Mouse (Mus musculus) layer of hippocampus, adult 11-12 months (tissue): ENCODE data around the gene Gm3417.
"Not testable (repeated sequence)": the region's sequence is repeated elsewhere in the genome, so short reads cannot be mapped to it uniquely, and the experiment has no call there.

ENCODE experiments used
- DNase-seq: peaks from one replicate; pipeline ENCODE4 v3.0.0; 2022; ENCODE audit warnings: low spot score

Gm3417 gene

DNA sequence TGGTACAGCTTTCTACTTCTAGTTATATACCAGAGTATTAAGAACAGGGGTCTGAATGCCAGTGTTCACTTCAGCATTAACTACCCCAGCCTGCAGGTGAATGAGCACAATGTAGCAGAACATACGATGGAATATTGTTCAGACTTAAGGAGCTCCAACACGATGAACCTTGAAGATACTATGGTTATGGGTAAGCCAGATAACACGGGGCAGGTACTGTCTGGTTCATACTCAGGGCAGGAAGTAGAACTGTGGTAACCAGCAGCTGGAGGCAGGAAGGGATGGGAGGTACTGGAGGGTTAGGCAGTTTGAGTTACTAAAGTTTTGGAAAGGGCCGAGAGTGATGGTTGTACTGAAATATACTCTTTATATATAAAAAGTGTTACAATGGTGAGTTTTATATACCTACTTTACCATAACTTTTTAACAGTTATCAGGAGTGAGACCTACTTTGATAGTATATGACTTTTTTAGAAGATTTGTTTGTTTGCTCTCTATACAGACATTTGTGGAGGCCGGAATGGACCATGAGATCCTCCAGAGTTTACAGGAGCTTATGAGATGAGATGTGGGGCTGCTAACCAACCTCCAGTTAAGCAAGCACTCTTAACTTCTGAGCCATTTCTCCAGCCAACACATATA, 19.8 kb downstream of the Gm3417 start:
- DNase-seq, result no peak

DNA sequence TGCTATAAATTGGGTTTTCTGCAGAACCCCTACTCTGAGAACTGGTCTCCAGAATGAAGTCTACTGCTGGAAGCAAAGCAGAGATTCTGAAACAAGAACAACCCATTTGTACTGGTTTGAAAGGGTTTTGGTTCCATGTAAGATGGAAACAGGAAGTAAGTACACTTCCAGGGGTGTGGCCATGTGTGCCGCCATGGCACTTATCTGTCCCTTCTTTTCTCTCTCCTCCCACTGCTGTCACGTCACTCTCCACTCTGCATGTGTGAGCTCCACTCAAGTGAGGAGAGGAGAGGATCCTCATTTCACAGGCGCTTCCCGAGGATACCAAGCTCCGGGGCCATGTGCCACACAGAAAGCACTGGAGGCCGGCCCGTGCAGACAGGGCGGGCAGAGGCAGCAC, 25.1 kb downstream of the Gm3417 start:
- DNase-seq, result no peak

DNA sequence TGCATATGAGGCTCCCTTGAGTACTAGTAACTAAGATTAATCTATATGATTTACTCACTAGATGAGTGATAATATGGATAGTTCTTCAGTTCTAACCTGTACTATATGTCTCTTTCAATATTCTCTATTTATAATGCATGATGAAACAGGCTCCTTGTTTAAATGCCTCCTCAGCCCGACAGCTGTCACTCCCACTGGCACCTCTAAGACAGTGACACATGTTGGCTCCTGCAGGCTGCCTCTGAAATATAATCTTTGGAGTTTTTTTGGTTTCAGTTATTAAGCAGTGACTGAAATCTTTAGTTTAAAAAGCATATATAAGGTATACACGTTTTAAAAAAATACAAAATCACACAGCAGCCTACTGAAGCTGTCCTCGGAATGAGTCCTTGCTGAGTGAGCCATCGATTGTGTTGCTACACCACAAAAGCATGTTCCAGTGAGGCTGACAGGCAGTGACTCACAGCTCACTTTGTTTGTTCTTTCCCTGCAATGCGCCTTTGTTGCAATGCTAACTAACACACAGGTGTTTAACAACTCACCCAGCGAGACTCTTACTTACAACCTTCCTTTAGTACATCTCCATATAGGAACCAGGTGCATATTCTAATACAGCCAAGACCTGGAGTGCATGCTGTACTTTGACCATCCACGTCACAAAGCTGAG, 29.3 kb downstream of the Gm3417 start:
- no peak for DNase-seq

DNA sequence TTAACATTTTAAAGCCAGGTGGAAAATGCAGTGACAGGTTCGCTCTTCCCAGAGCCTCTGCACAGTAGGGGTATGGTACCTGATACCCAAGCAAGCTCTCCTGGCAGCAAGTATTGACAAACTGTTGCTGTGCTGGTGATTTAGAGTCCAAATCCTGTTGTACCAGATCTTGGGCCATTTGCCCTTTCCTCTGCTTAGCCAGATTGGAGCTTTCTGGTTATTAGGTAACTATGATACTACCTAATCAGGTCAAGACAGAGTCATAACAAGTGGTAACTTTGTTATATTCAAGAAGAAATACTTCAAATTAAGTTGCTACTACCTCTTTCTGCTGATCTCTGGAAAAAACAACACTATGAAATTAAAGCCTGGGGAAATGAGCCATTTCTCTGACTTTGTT, 34.0 kb downstream of the Gm3417 start:
- DNase-seq, result no peak

DNA sequence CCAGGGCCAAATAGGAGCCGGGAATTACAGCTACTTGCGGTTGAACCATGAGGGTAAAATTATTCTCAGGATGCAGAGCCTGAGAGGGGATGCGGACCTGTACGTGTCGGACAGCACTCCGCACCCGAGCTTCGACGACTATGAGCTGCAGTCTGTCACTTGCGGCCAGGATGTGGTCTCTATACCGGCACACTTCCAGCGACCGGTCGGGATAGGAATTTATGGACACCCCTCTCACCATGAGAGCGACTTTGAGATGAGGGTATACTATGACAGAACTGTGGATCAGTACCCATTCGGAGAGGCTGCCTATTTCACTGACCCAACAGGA, 34.9 kb downstream of the Gm3417 start:
- no peak for DNase-seq

DNA sequence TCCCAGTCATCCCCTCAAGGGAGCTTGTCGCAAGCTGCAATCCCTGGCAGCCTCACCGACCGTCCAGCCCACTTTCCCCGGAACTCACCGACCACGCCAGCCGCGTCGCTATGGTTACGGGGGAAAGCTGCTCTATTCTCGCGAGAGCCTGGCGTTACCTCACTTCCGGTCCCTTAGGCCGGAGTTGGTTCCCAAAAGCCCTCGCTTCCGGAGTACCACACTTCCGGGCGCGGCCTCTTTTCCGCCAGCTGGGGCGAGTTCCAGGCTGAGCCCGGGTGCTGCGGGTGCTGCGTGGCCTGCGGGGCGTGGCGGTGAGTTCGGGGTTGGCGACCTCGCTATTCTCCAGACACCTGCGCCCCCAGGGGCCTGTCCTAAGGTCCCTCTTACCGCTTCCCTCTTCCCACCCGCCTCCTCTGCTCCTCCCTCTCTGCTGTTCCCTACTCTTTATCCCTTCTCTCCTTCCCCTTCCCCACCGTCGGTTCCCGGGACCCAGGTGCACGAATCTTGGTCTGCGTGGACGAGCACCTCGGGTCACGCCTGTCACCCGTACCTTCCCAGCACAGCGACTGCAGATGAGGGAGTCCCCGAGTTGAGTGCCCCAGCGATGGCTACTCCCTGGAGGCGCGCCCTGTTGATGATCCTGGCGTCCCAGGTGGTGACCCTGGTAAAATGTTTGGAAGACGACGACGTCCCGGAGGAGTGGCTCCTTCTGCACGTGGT, 35.4 kb downstream of the Gm3417 start, which contains the start of the genes Wdr27 and 1600012H06Rik:
Gene Wdr27, minus strand, starts transcription at position 150 of the 720 bp plus-strand sequence.
Gene 1600012H06Rik, plus strand, starts transcription at position 176 of the 720 bp plus-strand sequence.
- DNase-seq, result peak; percentile 98

DNA sequence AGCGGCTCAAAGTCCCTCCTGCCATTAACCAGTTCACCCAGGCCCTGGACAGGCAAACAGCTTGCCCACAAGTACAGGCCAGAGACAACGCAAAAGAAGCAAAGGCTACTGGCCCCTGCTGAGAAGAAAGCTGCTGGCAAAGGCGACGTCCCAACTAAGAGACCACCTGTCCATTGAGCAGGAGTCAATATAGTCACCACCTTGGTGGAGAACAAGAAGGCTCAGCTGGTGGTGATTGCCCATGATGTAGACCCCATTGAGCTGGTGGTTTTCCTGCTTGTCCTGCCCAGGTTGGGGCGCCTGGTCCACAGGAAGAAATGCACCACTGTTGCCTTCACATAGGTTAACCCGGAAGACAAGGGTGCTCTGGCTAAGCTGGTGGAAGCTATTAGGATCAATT, 36.4 kb downstream of the Gm3417 start:
- DNase-seq, result peak; percentile 16

DNA sequence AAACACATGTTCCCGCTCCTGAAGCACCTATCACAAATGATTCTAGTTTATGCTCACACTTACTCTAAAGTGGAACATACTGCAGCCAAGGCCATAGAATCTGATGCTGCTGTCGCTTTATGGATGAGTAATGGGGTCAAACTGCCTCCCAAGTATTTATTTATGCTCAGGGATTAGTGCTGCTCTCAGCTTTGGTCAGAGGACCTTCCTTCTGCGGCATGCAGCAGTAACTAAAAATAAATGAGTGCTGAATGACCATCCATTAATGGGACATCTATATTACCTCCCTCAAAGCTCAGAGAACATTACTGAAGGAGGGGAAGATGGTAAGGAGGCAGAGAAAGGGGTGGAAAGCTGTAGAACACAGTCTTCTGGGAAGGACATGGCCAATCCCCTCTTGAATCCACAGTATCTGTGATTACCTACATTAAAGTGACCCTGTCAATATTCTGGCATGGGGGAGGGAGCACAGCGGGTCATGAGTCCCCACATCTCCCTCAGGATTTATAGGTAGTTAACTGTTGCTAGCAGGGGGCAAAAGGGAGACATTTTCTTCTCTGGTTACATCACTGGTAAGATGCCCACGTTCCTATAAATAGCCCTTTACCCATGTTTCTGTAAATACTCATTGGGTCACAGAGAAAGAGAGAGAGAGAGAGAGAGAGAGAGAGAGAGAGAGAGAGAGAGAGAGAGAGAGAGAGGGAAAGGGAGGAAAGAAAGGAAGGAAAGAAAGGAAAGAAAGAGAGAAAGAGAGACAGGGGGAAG, 42.6 kb downstream of the Gm3417 start:
- no peak for DNase-seq

DNA sequence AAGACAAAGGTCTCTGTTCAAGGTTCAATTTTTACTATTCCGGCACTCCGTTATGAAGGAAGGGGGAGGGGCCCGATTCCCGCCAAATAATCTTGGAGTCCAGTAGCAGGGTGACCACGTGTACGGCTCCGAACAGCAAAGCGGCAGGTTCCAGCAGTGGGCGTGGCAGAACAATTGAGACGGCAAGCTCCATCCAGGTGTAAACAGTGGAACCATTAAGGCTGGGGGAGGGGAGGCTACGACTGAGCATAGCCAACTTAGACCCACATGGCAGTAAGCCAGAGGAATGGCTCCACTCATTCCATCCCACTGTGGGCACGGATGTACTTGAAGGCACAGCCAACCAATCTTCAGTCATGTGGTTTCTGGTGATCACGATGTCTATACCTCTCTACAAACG, 43.3 kb downstream of the Gm3417 start:
- DNase-seq, result not testable (repeated sequence)

DNA sequence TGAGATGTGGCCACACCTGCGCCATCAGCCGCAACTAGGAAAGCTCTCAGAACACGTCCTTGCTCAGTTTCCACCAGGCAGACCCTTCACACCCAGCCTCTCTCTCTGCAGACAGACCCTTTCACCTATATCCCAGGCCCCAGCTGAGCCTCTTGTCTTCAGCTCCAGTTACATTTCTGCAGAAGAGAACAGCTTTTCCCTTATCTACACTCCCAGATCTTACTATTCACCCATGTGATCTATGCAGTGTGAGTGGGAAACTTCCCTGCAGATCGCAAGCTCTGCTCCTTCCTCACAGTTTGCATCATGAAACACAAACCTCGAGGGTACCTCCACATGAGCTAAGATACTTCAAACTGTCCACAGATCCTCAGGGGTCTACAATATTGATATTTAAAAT, 47.1 kb downstream of the Gm3417 start:
- no peak for DNase-seq

DNA sequence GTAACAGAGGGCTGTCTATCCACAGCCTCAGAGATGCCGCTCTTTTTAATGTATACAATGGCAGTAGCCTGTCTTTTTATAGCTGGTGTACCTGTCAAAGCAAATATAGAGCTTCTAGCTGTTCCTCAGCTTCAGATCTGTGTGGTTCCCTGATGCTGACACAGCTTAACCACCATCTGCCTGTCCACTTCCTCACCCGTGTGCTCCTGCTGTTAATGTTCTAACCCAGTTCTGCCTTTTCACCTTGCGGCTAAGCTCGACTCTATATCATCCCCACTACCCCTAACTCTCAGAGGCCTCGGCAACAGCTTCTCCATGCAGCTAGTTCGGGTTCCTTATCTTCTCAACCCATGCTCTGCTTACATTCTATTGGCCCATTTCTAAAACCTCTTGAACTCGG, 47.9 kb downstream of the Gm3417 start:
- no peak for DNase-seq

DNA sequence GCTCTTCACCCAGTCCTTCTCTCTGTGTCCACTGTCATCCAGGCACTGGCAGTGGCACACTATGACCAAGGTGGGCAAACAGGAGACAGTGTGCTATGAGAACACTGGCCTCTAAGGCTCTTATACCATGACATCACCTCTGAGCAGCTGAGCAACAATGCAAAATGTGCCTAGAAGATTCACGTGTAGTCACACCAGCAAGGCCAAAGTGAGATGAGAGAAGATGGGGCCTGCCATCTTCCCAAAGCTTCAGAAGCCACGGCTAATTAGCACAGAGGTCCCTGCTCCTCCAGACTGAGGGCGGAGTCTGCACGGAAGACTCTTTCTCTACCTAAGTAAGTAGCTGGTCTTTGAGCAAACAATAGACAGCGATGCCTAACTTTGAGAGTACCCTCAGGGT, 50.0 kb downstream of the Gm3417 start:
- DNase-seq, result no peak

DNA sequence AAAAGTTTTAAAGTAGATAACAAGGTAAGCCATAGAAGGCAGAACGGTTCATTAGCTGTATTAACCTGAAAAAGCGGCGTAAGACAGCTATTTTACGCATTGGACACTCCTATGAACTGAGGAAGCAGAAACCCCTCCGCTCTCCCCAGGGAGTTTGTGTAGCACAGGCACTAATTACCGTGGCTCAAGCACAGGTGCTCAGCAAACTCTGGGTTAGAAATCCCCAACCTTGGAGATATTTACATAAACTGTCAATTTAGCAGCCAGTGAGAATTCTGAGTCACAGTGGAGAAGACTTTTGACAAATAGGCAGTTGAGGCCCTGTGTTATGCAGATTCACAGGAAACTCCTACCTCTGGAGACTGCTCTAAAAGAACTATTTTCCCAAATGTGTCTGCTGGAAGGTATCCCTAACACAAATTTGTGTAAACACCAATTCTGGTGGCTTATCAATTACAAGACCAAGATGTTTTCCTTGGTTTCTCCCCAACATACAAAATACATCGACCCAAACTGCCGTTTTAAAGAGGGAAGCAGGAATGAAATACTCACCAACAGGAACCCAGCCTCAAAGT, 50.9 kb downstream of the Gm3417 start:
- no peak for DNase-seq

DNA sequence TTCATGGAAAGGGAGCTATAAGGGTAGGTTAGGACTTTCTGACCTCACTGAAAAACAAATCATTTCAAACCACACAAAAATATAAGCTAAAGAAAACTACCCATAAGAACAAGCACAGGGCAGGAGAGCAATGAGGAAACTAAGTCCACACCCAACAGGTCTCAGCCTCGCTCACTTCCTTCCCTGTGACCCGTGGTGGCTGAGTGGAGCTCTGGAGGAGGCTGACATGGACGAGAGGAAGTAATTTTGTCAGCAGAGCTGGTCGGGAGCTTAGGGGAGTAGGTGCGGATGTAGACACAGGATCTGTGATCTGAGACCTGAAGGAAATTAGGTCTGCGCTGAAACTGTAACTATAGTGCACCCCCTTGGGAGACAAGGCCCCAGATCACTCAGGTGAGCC, 57.0 kb downstream of the Gm3417 start:
- no peak for DNase-seq

DNA sequence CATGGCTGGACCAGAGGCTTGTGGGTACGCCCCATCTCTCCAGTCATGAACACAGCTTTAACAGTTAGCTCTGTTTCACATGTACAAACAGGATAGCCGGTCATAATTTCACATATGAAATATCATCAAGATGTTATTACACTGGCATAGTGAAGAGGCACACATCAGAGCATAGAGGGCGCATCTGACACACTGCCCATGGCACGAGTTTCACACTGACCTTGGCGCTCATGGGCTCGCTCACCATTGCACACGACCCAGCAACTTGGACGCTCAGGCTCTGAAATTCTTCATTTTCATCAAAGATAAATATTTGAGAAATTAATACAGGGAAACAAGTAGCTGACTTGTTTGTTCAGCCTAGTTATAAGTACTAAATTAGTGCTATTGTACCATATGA, 60.7 kb downstream of the Gm3417 start:
- DNase-seq, result no peak

DNA sequence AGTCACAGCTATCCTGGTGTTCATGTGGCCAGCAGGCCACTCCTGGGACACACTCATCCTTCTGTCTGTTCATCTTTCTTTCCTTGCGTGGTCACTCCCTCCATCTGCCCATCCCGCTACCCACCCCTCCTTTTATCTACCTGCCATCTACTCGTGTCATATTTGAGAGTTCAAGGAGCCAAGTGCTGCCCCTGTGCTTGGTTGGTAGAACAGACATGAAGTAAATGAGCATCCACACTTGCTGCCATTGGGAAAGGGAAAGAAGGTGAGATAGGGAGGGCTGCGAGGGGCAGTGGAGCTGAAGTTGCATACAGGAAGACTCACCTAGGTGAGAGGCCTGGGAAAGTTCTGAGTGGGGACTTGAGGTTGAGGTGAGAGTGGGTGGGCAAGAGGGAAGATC, 64.2 kb downstream of the Gm3417 start:
- DNase-seq, result no peak
